Mouse (Mus musculus) testis, postnatal 14 days (tissue): ENCODE data around the gene Lrrc15.

Experiments used
- DNase-seq: peaks from one replicate; pipeline ENCODE4 v3.0.0; 2021; ENCODE audit warnings: low spot score

Gene Lrrc15

GRCm38 (mm10) chr16:30282844-30283495 lies at the start of gene Lrrc15:
TSS of gene Lrrc15 (minus strand) at chr16:30283256.
- DNase-seq, result peak; percentile 18

GRCm38 (mm10) chr16:30314236-30314635 lies 31.2 kb upstream of the Lrrc15 start:
- DNase-seq, result no peak

- DNase-seq, result no peak
Measured at GRCm38 (mm10) chr16:30310647-30311046, 27.6 kb upstream of the Lrrc15 start, which contains the start of gene Gp5. TSS of gene Gp5 (minus strand) at chr16:30310779.

GRCm38 (mm10) chr16:30310171-30310515 lies 27.1 kb upstream of the Lrrc15 start:
- DNase-seq, result no peak

GRCm38 (mm10) chr16:30309395-30310170 lies 26.5 kb upstream of the Lrrc15 start:
- no peak for DNase-seq

- DNase-seq, result peak; percentile 66
Measured at GRCm38 (mm10) chr16:30308616-30309394, 25.7 kb upstream of the Lrrc15 start.

GRCm38 (mm10) chr16:30307961-30308615 lies 25.0 kb upstream of the Lrrc15 start:
- peak; percentile 20 for DNase-seq

- DNase-seq, result no peak
Measured at GRCm38 (mm10) chr16:30307306-30307705, 24.2 kb upstream of the Lrrc15 start.

- no peak for DNase-seq
Measured at GRCm38 (mm10) chr16:30306102-30306501, 23.0 kb upstream of the Lrrc15 start.

- DNase-seq, result no peak
Measured at GRCm38 (mm10) chr16:30304236-30304635, 21.2 kb upstream of the Lrrc15 start.

- DNase-seq, result no peak
Measured at GRCm38 (mm10) chr16:30303411-30303810, 20.4 kb upstream of the Lrrc15 start.

- DNase-seq, result no peak
Measured at GRCm38 (mm10) chr16:30302686-30303085, 19.6 kb upstream of the Lrrc15 start.

- no peak for DNase-seq
Measured at GRCm38 (mm10) chr16:30299711-30300277, 16.7 kb upstream of the Lrrc15 start.

GRCm38 (mm10) chr16:30297450-30297849 lies 14.4 kb upstream of the Lrrc15 start:
- DNase-seq, result no peak

GRCm38 (mm10) chr16:30296601-30297275 lies 13.7 kb upstream of the Lrrc15 start:
- DNase-seq, result no peak

GRCm38 (mm10) chr16:30295106-30295505 lies 12.1 kb upstream of the Lrrc15 start:
- DNase-seq, result no peak

- no peak for DNase-seq
Measured at GRCm38 (mm10) chr16:30290436-30290835, 7.4 kb upstream of the Lrrc15 start.

- DNase-seq, result no peak
Measured at GRCm38 (mm10) chr16:30285701-30286100, 2.6 kb upstream of the Lrrc15 start.

GRCm38 (mm10) chr16:30283743-30284337 lies 784 bp upstream of the Lrrc15 start:
- DNase-seq, result no peak

- DNase-seq, result no peak
Measured at GRCm38 (mm10) chr16:30280676-30281297, 2.3 kb downstream of the Lrrc15 start.
